Mouse (Mus musculus): ENCODE data around the gene 1110051M20Rik.

The 1110051M20Rik gene

GRCm38 (mm10) chr2:91457656-91458251 is 13.2 kb upstream of the 1110051M20Rik start:
- DNase-seq (ENCODE audit: low spot score): peak; percentile 66

- DNase-seq (ENCODE audit: low spot score): peak; percentile 50
Observed at GRCm38 (mm10) chr2:91457259-91457655, 12.8 kb upstream of the 1110051M20Rik start, which contains the start of gene Lrp4. Gene Lrp4, plus strand, starts transcription at chr2:91457511.

GRCm38 (mm10) chr2:91456491-91457100 is 12.1 kb upstream of the 1110051M20Rik start:
- no peak for DNase-seq (ENCODE audit: low spot score)

- peak; percentile 82 for DNase-seq (ENCODE audit: low spot score)
Observed at GRCm38 (mm10) chr2:91455826-91456225, 11.3 kb upstream of the 1110051M20Rik start.

- no peak for DNase-seq (ENCODE audit: low spot score)
Observed at GRCm38 (mm10) chr2:91454434-91454833, 9.9 kb upstream of the 1110051M20Rik start.

- DNase-seq (ENCODE audit: low spot score): no peak
Observed at GRCm38 (mm10) chr2:91453231-91454075, 8.9 kb upstream of the 1110051M20Rik start.

- no peak for DNase-seq (ENCODE audit: low spot score)
Observed at GRCm38 (mm10) chr2:91452658-91453057, 8.2 kb upstream of the 1110051M20Rik start.

- no peak for DNase-seq (ENCODE audit: low spot score)
Observed at GRCm38 (mm10) chr2:91450316-91450715, 5.8 kb upstream of the 1110051M20Rik start.

- DNase-seq (ENCODE audit: low spot score): no peak
Observed at GRCm38 (mm10) chr2:91449662-91450061, 5.2 kb upstream of the 1110051M20Rik start.

GRCm38 (mm10) chr2:91442241-91442640 is 2.3 kb downstream of the 1110051M20Rik start:
- DNase-seq (ENCODE audit: low spot score): no peak

- DNase-seq (ENCODE audit: low spot score): no peak
Observed at GRCm38 (mm10) chr2:91441715-91442114, 2.8 kb downstream of the 1110051M20Rik start.

GRCm38 (mm10) chr2:91440686-91441085 is 3.8 kb downstream of the 1110051M20Rik start:
- no peak for DNase-seq (ENCODE audit: low spot score)

GRCm38 (mm10) chr2:91439876-91440275 is 4.6 kb downstream of the 1110051M20Rik start:
- no peak for DNase-seq (ENCODE audit: low spot score)

- no peak for DNase-seq (ENCODE audit: low spot score)
Observed at GRCm38 (mm10) chr2:91439271-91439670, 5.2 kb downstream of the 1110051M20Rik start.

- DNase-seq (ENCODE audit: low spot score): no peak
Observed at GRCm38 (mm10) chr2:91437116-91437815, 7.2 kb downstream of the 1110051M20Rik start.

GRCm38 (mm10) chr2:91436713-91437112 is 7.8 kb downstream of the 1110051M20Rik start:
- DNase-seq (ENCODE audit: low spot score): no peak

GRCm38 (mm10) chr2:91430600-91430919 is 13.9 kb downstream of the 1110051M20Rik start:
- DNase-seq (ENCODE audit: low spot score): peak; percentile 17

- DNase-seq (ENCODE audit: low spot score): peak; percentile 3
Observed at GRCm38 (mm10) chr2:91429915-91430599, 14.4 kb downstream of the 1110051M20Rik start.

- DNase-seq (ENCODE audit: low spot score): no peak
Observed at GRCm38 (mm10) chr2:91429146-91429545, 15.4 kb downstream of the 1110051M20Rik start.

GRCm38 (mm10) chr2:91426321-91426720 is 18.2 kb downstream of the 1110051M20Rik start:
- DNase-seq (ENCODE audit: low spot score): no peak

- DNase-seq (ENCODE audit: low spot score): no peak
Observed at GRCm38 (mm10) chr2:91424061-91424720, 20.3 kb downstream of the 1110051M20Rik start.

Measured in retina, embryonic 14.5 days (tissue).